Mouse (Mus musculus) hindlimb bud, embryonic 11.5 days (tissue): ENCODE measurements around the gene Gfer.

Experiments
- DNase-seq: peaks from one replicate; pipeline ENCODE4 v3.0.0-alpha.2; 2012; ENCODE audit warnings: low read depth, low spot score; ENCODE audit errors: extremely low spot score

The Gfer gene

DNA sequence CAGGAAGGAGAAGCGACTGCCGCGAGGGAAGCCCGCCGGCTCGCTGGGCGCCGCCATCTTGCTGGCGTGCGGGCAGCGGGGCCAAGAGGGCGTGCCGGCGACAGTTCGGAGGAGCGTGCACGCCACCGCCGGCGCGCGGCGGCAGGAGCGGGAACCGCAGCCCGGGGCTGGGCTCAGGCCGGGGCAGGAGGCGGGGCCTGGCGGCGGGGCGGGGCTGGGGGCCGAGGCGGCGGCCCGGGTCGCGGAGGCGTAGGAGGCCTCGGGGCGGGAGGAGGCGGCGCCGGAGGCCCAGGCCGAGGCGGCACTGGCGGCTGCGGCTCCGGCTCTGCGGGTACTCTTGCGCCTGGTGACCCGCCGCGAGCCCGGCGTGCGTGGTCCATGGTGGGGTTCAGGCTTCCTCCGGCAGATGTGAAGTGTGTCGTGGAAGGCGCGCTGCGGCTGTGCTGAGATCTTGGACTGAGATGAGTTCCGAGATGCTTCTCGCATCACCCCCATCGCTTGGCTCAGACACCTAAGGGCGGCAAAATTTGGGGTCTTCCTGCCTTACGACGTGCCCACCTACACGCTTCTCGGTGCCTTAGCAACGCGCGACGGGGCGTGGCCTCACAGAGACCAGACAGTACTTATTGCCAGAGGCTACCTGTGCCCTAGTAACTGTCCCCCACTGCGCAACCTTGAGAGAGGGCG is at the start of gene Gfer, which contains the start of gene Noxo1:
TSS of gene Gfer (minus strand) at position 146 of the 687 bp plus-strand sequence.
TSS of gene Noxo1 (plus strand) at position 224 of the 687 bp plus-strand sequence.
- no peak for DNase-seq

DNA sequence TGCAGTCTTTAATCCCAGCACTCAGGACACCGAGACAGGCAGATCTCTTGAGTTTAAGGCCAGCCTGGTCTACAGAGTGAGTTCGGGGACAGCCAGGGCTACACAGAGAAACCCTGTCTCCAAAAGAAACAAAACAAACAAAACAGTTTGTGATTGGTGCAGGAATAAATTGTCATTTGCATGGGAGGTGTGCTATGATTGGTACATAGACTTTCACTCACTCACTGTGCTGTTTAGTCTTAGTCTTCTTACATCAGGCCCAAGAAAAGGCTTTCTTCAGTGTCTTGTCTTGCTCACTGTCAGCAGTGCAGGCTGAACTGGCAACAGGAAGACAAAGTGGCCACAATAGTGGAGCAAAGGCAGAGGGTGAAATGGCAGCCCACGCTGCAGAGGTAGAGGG is 48.4 kb upstream of the Gfer start:
- DNase-seq = no peak

DNA sequence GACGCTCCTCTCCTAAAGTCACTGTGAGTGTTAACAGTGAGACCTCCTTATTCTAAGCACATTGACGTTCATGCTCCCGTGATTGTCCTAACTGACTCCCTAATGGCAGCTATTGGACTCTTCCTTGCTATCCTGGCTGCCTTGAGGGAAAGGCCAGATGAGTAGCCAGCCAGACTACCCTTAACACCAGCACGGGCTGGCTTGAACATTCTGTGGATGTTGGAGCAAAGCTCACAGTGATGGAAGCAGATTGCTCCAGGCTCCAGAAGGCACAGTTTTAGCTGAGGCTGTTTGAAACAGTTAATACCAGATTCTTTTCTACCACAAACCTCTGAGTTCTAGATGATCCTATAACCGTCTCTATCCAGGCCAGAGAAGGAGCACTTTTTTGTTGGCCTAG is 47.9 kb upstream of the Gfer start:
- DNase-seq = no peak

DNA sequence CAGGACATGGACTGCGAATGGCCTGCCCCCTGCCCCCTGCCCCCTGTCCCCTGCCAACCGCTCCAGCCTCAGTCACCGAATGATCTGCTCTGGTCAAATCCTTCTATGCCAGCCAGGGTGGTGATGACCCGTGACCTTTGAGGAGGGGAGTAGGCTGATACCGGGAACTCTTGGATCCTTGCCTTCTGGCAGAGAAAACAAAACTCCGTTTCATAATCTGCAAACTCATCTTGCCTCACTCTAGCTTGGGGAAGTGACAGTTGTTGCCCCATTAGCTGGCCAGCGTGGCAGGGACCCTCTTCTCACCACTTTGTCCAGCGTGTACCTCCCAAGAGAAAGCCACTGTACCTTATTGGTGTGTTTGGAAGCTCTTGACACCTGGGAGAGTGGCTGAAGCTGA is 46.4 kb upstream of the Gfer start:
- DNase-seq = no peak

DNA sequence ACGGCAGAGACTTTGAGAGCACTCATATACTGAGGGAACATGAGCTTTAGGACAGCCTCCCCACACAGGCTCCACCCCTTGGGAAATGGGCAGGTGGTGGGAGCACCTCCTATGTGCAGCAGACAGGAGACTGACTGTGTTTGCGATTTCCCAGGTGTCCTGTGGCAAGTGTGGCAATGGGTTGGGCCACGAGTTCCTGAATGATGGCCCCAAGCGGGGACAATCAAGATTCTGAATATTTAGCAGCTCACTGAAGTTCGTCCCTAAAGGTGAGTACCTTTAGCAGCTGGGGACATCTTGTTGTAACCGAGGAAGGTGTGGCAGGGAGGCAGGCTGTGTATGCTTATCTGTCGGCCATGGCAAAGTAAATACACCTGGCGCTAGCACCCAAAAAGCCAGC is 44.0 kb upstream of the Gfer start:
- DNase-seq = no peak

DNA sequence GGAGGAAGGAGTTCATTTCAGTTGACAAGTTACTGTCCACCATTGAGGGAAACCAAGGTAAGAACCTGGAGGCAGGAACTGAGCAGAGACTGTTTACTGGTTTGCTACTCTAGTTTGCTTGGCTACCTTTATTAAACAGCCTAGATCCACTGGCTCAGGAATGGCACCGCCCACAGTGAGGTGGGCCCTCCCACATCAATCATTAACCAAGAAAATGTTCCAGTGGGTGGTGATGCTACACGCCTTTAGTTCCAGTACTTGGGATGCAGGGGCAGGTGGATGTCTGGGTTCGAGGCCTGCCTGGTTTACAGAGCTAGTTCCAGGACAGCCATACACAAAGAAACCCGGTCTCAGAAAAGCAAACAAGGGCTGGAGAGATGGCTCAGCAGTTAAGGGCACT is 42.3 kb upstream of the Gfer start:
- no peak for DNase-seq

DNA sequence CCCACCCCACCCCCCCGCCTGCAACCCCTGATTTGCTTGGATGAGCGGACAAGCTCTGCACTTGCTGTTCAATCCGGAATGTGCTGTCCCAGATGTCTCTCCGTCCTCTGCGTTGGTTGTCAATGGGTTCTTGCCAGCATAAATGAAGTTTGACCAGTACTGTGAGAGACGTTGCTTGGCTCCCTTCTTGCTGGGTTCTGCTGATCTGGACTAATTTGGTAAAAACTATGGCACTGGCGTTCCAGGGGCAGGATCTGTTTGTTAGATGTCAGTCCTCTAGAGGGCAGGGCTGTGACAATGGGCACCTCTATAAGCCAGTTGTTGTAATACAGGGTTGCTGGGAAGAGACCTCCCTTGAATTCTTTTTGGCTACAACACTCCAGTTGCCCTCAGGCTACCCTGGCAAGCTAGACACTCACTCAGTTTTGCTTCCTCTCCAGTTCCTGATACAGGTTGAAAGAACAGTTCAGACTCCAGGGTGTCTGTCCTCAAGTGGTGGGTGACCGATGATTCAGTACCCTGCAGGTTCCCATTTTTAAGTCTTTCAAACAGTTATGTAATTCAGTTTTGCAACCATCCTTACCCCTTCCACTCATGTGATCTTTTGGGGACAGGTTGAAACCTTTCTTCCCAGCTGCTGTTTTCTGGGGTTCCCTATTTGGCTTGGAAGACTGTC is 41.3 kb upstream of the Gfer start:
- DNase-seq = no peak

DNA sequence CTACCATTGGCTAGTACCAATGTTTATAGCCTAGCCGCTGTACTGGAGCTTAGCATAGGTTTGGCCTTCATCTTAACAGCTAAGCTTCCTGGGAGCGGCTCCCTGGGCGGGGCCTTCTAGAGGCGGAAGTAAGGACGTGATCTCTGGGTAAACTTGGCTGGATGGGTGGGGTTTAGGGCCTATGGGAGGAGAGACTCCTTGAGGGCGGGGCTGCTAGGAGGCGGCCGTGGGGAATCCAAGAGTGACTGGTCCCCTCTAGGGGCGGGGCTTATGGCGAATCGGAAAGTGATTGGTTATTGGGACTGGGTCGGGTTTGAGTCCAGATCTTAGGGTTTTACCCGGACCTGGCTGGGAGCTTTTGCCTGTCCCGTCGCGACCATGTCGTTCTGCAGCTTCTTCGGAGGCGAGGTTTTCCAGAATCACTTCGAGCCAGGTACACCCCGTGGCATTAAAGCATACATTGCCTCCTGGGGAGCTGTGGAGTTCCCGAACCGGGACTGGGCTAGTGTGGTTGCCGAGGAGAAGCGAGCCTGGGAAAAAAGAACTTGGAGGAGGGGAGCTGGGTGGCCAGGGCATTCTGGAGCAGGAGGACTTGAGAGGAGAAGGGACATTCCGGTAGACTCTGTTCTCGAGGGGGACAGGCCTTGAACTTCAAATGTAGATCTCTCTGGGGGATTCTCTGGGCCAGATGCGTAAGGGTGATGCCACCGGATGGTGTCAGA is 40.5 kb upstream of the Gfer start, which contains the start of gene Msrb1:
TSS of gene Msrb1 (plus strand) at position 313 of the 722 bp plus-strand sequence.
- DNase-seq = peak; percentile 74

DNA sequence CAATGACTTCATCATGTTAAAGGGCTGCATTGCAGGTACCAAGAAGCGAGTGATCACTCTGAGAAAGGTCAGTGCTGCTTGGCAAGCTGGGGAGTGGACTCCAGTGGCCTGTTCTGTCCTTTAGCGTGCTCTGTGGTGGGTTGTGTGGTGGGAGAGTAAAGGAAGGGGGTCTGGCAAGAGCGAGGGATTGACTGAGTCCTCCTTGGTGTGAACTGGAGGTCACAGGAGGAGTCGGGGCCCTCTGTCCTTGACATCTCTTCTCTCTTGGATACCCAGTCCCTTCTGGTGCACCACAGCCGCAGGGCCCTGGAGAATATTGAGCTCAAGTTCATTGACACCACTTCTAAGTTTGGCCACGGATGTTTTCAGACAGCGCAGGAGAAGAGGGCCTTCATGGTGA is 39.5 kb upstream of the Gfer start:
- no peak for DNase-seq

DNA sequence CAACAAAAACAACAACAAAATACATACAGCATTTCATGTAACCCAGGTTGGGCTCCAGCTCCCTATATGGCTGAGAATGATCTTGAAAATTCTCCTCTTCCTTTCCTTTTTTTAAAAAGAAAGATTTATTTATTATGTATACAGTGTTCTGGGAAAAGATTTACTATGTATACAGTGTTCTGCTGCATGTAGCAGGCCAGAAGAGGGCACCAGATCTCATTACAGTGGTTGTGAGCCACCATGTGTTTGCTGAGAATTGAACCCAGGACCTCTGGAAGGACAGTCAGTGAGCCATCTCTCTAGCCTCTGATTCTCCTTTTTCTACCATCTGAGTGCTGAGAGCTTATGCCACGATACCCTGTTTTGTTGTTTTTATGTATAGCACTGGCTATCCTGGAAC is 38.6 kb upstream of the Gfer start:
- no peak for DNase-seq

DNA sequence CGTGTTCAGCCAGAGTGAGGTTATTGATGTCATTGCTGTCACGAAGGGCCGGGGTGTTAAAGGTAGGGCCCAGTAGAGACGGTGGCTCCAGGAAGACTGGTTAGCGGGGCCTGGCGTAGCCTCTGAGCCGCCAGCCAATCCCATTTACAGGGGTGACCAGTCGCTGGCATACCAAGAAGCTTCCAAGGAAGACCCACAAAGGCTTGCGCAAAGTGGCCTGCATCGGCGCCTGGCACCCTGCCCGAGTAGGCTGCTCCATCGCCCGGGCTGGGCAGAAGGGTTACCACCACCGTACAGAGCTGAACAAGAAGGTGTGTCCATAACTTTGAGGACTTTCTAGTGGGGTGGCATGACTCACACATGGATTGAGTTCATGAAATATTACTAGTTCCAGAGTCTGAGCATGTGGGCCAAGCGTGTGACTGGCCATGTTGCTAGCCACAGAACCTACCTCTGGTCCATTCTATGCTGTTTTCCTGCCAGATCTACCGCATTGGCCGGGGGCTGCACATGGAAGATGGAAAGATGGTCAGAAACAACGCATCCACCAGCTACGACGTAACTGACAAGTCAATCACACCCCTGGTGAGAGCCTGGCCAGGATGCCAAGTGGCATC is 37.6 kb upstream of the Gfer start:
- no peak for DNase-seq

DNA sequence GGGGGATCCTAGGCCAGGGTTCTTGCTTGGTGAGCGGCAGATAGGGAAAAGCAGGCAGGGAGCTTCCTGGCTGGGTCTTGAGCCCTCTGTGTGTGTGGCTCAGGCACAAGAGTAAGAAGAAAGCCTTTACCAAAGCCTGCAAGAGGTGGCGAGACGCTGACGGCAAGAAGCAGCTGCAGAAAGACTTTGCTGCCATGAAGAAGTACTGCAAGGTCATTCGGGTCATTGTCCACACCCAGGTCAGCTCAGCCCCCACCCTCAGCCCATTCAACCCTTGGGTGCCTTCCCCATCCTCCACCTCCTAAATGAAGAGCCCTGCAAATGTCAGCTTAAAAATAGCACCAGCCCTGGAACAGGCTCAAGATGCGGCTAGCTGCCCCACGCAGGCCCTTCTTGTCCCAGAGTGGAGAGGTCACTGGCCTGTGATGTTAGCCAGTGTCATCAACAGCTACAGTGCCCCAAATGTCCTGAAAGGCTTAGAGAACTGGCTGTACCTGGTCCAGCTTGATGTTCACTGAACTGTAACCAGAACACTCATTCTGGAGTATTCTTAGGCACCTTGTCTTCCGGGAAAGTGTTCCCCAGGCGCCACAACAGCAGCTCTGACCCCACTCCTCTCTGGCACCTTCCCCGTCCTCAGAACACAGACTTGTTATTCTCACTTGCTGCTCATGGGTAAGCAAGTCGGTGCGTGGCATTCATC is 36.4 kb upstream of the Gfer start:
- DNase-seq = no peak

DNA sequence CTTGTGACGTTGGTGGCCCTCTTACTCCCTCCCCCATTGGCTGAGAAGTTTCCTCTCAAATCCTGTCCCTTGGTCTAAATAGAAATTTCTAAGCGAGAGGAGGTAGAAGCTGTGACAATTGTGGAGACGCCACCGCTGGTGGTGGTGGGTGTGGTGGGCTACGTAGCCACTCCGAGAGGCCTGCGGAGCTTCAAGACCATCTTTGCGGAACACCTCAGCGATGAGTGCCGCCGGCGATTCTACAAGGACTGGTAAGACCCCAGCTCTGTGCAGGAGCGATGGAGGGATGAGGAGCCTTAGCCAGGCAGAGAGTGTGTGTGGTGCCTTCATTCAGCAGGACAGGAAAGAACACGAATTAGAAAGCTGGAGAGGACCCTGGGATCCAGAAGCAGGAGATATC is 34.8 kb upstream of the Gfer start:
- DNase-seq = no peak

DNA sequence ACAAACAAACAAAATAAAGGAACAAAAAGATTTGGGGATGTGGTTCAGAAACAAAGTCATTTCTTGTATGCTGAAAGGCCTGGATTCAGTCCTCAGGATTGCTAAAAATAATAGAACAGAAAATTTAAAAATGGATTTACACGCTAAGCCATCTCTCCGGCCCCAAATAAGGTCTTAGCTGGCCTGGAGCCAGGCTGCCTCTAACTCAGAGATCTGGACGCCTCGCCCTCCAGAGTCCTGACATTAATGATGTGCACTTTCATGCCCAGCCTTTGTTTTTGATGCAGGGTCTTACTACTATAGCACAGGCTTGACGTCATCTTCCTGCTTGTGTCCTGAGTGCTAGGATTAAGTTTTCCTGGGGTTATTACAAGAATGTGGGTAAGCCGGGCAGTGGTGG is 33.1 kb upstream of the Gfer start:
- DNase-seq = no peak

DNA sequence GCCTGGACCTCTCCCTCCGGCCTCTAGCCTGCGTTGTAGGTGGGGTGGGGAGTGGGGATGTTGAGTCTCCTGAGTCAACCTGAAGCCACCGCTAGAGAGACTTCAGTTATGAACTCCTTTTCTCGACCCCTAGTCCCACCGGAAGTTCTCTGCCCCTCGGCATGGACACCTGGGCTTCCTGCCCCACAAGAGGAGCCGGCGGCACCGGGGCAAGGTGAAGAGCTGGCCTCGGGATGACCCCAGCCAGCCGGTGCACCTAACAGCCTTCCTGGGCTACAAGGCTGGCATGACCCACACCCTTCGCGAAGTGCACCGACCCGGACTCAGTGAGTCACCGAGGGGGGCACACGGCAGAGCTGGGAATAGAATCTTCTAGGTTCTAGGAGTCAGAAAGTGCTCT is 32.2 kb upstream of the Gfer start:
- no peak for DNase-seq

DNA sequence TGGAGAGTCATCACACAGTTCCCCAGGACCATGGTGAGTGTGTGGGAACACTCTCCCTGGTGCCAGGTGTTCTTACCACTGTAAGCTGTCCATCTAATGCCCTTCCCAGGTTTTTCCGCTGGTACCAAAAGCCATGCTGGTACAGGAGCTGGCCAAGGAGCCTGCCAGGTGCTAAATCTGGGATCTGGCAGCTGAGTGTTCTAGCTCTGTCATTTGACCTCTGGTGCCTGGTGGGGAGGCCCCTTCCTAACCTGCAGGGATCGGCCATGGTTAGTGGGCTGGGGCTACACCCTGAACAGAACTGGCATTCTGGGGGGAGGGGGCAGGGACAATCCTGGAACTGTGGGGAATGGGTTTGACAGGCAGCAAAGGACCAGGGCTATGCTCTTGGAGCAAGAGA is 31.7 kb upstream of the Gfer start, which contains the start of gene Rpl3l:
TSS of gene Rpl3l (plus strand) at position 203 of the 400 bp plus-strand sequence.
- no peak for DNase-seq

DNA sequence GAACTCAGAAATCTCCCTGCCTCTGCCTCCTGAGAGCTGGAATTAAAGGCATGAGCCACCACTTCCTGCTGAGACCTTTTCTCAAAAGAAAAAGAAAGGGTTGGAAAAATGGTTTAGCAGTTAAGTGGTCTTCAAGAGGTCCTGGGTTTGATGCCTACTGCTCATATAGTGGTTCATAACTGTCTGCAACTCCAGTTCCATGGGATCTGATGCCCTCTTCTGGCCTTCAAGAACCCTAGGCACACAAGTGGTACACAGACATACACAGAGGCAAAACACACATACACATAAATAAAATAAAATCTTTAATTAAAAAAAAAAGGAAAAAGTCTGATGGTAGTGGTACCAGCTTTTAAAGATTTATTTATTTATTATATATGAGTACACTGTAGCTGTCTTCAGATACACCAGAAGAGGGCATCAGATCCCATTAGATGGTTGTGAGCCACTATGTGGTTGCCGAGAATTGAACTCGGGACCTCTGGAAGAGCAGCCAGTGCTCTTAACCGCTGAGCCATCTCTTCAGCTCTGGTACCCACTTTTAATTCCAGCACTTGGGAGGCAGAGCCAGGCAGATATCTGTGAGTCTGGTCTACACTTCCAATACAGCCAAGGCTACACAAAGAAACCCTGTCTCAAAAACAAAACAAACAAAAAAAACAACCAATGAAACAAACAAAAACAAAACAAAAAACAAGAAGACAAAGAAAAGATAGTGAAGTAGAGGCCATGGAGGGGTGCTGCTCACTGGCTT is 29.9 kb upstream of the Gfer start:
- no peak for DNase-seq

DNA sequence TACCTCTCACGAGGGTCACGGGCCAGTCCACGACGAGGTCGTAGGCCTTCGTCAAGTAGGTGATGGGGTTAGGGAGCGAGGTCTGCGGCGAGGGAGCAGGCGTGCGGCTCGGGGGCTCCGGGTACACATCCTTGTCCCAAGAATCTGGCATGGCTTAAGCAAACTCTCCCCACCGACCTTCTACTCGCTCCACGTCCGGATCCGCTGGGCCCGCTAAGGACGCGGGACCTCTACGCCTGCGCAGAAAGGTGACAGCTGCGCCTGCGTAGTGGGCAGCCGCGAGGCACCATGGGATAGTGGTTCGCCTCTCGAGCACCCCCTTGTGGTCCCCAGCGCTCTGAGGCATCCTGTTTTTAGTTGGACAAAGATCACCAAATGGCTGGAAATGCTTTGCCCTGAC is 28.2 kb upstream of the Gfer start, which contains the start of gene Ndufb10:
TSS of gene Ndufb10 (minus strand) at position 295 of the 400 bp plus-strand sequence.
- peak; percentile 90 for DNase-seq

DNA sequence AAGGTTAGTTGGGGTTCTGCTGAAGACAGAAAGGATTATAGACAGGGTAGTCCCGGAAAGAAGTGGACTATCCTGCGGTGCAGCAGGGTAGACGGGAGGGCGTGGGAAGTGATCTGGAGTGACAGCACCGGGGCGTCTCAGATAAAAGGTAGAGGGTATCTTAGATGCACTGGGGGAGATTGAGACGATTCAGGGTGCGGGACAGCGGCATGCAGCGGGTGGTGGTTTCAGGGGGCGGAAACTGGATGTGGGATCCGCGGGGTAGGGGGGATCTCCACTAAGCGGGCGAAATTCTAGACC is 27.9 kb upstream of the Gfer start:
- no peak for DNase-seq
